Mouse (Mus musculus) kidney, postnatal 10 days (tissue): ENCODE results near the gene Nedd8.

Source experiments
- DNase-seq: peaks from one replicate; pipeline ENCODE4 v3.0.0; 2021; ENCODE audit warnings: mixed read lengths

Gene Nedd8

GRCm38 (mm10) chr14:55660636-55661035 is 11.3 kb downstream of the Nedd8 start:
- DNase-seq = no peak

- peak; percentile 87 for DNase-seq
Measured at GRCm38 (mm10) chr14:55659960-55660573, 11.9 kb downstream of the Nedd8 start, which contains the start of gene Mdp1. Mdp1 (minus strand) TSS chr14:55660508.

GRCm38 (mm10) chr14:55658011-55658410 is 13.9 kb downstream of the Nedd8 start:
- DNase-seq = no peak

GRCm38 (mm10) chr14:55656935-55657334 is 15.0 kb downstream of the Nedd8 start:
- no peak for DNase-seq

GRCm38 (mm10) chr14:55651528-55651927 is 20.4 kb downstream of the Nedd8 start:
- DNase-seq = no peak

GRCm38 (mm10) chr14:55649884-55650283 is 22.0 kb downstream of the Nedd8 start, which contains the start of gene Tssk4:
Tssk4 (plus strand) TSS chr14:55650184.
- DNase-seq = no peak

- peak; percentile 34 for DNase-seq
Measured at GRCm38 (mm10) chr14:55644261-55644888, 27.5 kb downstream of the Nedd8 start.

GRCm38 (mm10) chr14:55643060-55643907 is 28.6 kb downstream of the Nedd8 start, which contains the start of gene Tm9sf1:
Tm9sf1 (minus strand) TSS chr14:55643806.
- DNase-seq = peak; percentile 90

GRCm38 (mm10) chr14:55642679-55643059 is 29.3 kb downstream of the Nedd8 start:
- DNase-seq = no peak

- DNase-seq = no peak
Measured at GRCm38 (mm10) chr14:55641291-55641690, 30.6 kb downstream of the Nedd8 start.

GRCm38 (mm10) chr14:55640816-55641215 is 31.1 kb downstream of the Nedd8 start:
- DNase-seq = no peak

- DNase-seq = no peak
Measured at GRCm38 (mm10) chr14:55637795-55638194, 34.1 kb downstream of the Nedd8 start, which contains the start of gene Gm49378. Gm49378 (minus strand) TSS chr14:55637895.

GRCm38 (mm10) chr14:55635523-55636007 is 36.4 kb downstream of the Nedd8 start, which contains the start of gene Ipo4:
Ipo4 (minus strand) TSS chr14:55635957.
- DNase-seq = peak; percentile 94

- DNase-seq = peak; percentile 48
Measured at GRCm38 (mm10) chr14:55634874-55635522, 36.9 kb downstream of the Nedd8 start.

- DNase-seq = peak; percentile 77
Measured at GRCm38 (mm10) chr14:55629312-55629711, 42.6 kb downstream of the Nedd8 start.

GRCm38 (mm10) chr14:55628077-55628827 is 43.7 kb downstream of the Nedd8 start:
- DNase-seq = no peak

- no peak for DNase-seq
Measured at GRCm38 (mm10) chr14:55618486-55619195, 53.3 kb downstream of the Nedd8 start.

- peak; percentile 42 for DNase-seq
Measured at GRCm38 (mm10) chr14:55617822-55618221, 54.1 kb downstream of the Nedd8 start, which contains the start of gene Rec8. Rec8 (plus strand) TSS chr14:55618037.

GRCm38 (mm10) chr14:55616844-55617243 is 55.1 kb downstream of the Nedd8 start:
- DNase-seq = no peak

GRCm38 (mm10) chr14:55615876-55616275 is 56.0 kb downstream of the Nedd8 start:
- DNase-seq = no peak

- no peak for DNase-seq
Measured at GRCm38 (mm10) chr14:55614565-55615178, 57.3 kb downstream of the Nedd8 start.
